Mouse (Mus musculus) neural tube, embryonic 14.5 days (tissue): ENCODE data around the gene Tradd. TPM values are rescaled to one million over a fixed set of nuclear protein-coding genes. Genes with fewer than 3 reads are reported as not detected.
"Not testable (repeated sequence)": the region's sequence is repeated elsewhere in the genome, so short reads cannot be mapped to it uniquely, and the experiment has no call there.

Experiments used
- ATAC-seq: fragments of 200-750 bp; cut with Nextera tagmentation; 2 replicates; pipeline ENCODE4 v1.8.0; 2017; ENCODE audit warnings: low read depth, mild to moderate bottlenecking, moderate TSS enrichment, moderate library complexity
- H3K27ac ChIP-seq: fragments of 300-500 bp; sonication (generic); 2 replicates; pipeline ENCODE4 v1.5.1; 2014; ENCODE audit warnings: low read depth, mild to moderate bottlenecking, control low read depth, low read length, moderate library complexity, mixed read lengths
- H3K27me3 ChIP-seq: fragments of 300-500 bp; sonication (generic); 2 replicates; pipeline ENCODE4 v1.6.1; 2014; ENCODE audit warnings: low read length; ENCODE audit not compliant: control insufficient read depth, insufficient read depth
- H3K36me3 ChIP-seq: fragments of 300-500 bp; sonication (generic); 2 replicates; pipeline ENCODE4 v1.6.1; 2014; ENCODE audit warnings: low read length, mixed read lengths; ENCODE audit not compliant: control insufficient read depth, insufficient read depth
- H3K4me1 ChIP-seq: fragments of 300-500 bp; sonication (generic); 2 replicates; pipeline ENCODE4 v1.6.1; 2014; ENCODE audit warnings: low read length; ENCODE audit not compliant: control insufficient read depth, insufficient read depth
- H3K4me2 ChIP-seq: fragments of 300-500 bp; sonication (generic); 2 replicates; pipeline ENCODE4 v1.6.1; 2014; ENCODE audit warnings: mild to moderate bottlenecking, low read depth, low read length, control low read depth
- H3K4me3 ChIP-seq: fragments of 300-500 bp; sonication (generic); 2 replicates; pipeline ENCODE4 v1.5.1; 2014; ENCODE audit warnings: low read depth, low read length, control low read depth, mixed read lengths
- H3K9ac ChIP-seq: fragments of 300-500 bp; sonication (generic); replicated peaks from 2 replicates; pipeline ENCODE4 v1.6.1; 2014; ENCODE audit warnings: low read depth, mild to moderate bottlenecking, control low read depth, low read length, mixed read lengths
- H3K9me3 ChIP-seq: fragments of 300-500 bp; sonication (generic); 2 replicates; pipeline ENCODE4 v1.6.1; 2016; ENCODE audit warnings: low read length; ENCODE audit not compliant: control insufficient read depth
- whole genome bisulfite sequencing: fragments of 180-500 bp; shearing (Covaris S2); extraction: QIAGEN DNeasy Blood & Tissue Kit; methylation state at CpG from one replicate; pipeline ENCODE4 v1.1.7; 2014; 5-methylcytosine and 5-hydroxymethylcytosine counted together
- polyA plus RNA-seq: library from polyadenylated mRNA; unstranded; fragments of >200 nt; fragmentation: Nextera tagmentation; extraction: Ambion mirVana; gene quantifications from 2 replicates; pipeline ENCODE4 v1.2.1, GENCODE M21; 2014

Tradd gene
- polyA plus RNA-seq, 1 experiment from 2014 or later, result 13.1 TPM

GRCm38 (mm10) chr8:105297511-105298192 is 33.2 kb upstream of the Tradd start, which contains the start of gene E2f4:
TSS of gene E2f4 (plus strand) at chr8:105297663.
- H3K27me3 ChIP-seq, result no peaks in the 10 kb centered on the region
- H3K27ac ChIP-seq, result peak within 1 kb of the TSS; percentile 44
- peak; percentile 90 for ATAC-seq
- H3K4me1 ChIP-seq, result peaks cover 11% of the 10 kb centered on the region
- peak within 1 kb of the TSS; percentile 98 for H3K4me2 ChIP-seq
- H3K36me3 ChIP-seq, result peaks cover 24% of the 10 kb centered on the region
- under 1% methylated on average over 58 of the region's 58 CpGs for WGBS
- H3K4me3 ChIP-seq, result peak within 1 kb of the TSS; percentile 95
- H3K9ac ChIP-seq, result peak within 1 kb of the TSS; percentile 87
- no peaks in the 10 kb centered on the region for H3K9me3 ChIP-seq

- H3K4me3 ChIP-seq, result no peak within 1 kb of the TSS; the same call in 1 of the 2 replicates
- no peaks in the 10 kb centered on the region for H3K27me3 ChIP-seq
- peaks cover 11% of the 10 kb centered on the region for H3K4me1 ChIP-seq
- no peak within 1 kb of the TSS for H3K9ac ChIP-seq
- ATAC-seq, result no peak
- H3K9me3 ChIP-seq, result no peaks in the 10 kb centered on the region
- H3K27ac ChIP-seq, result no peak within 1 kb of the TSS
- 62% methylated on average over 11 of the region's 11 CpGs for WGBS
- H3K36me3 ChIP-seq, result peaks cover 11% of the 10 kb centered on the region
- H3K4me2 ChIP-seq, result peak within 1 kb of the TSS; percentile 98
Observed at GRCm38 (mm10) chr8:105295895-105296573, 31.6 kb upstream of the Tradd start, which contains the start of gene Exoc3l. TSS of gene Exoc3l (minus strand) at chr8:105296101.

GRCm38 (mm10) chr8:105295256-105295655 is 30.8 kb upstream of the Tradd start:
- WGBS, result 80% methylated on average over 11 of the region's 11 CpGs
- Histone ChIP-seq H3K27ac (no peak overlapping the region), H3K9ac (no peak overlapping the region)

GRCm38 (mm10) chr8:105294776-105295175 is 30.4 kb upstream of the Tradd start:
- Histone ChIP-seq H3K27me3 (no peaks in the 10 kb centered on the region), H3K4me2 (peak overlapping the region; percentile 27; the same call in 1 of the 2 replicates), H3K27ac (no peak overlapping the region), H3K36me3 (peaks cover 2% of the 10 kb centered on the region; the same call in 1 of the 2 replicates), H3K9ac (no peak overlapping the region), H3K9me3 (no peaks in the 10 kb centered on the region), H3K4me1 (peaks cover 22% of the 10 kb centered on the region), H3K4me3 (no peak overlapping the region)
- WGBS, result 76% methylated on average over 9 of the region's 9 CpGs
- ATAC-seq, result no peak

More at GRCm38 (mm10) chr8:105295256-105295655, 30.8 kb upstream of the Tradd start:
- Histone ChIP-seq H3K4me2 (peak overlapping the region; percentile 27; the same call in 1 of the 2 replicates), H3K4me1 (peaks cover 17% of the 10 kb centered on the region), H3K36me3 (peaks cover 7% of the 10 kb centered on the region), H3K9me3 (no peaks in the 10 kb centered on the region), H3K27me3 (no peaks in the 10 kb centered on the region), H3K4me3 (no peak overlapping the region; the same call in 1 of the 2 replicates)
- ATAC-seq, result no peak

- 76% methylated on average over 19 of the region's 19 CpGs for WGBS
- H3K9ac ChIP-seq, result no peak overlapping the region
- no peak overlapping the region for H3K27ac ChIP-seq
Observed at GRCm38 (mm10) chr8:105293405-105293804, 29.0 kb upstream of the Tradd start.

GRCm38 (mm10) chr8:105292471-105292870 is 28.1 kb upstream of the Tradd start:
- Histone ChIP-seq H3K27me3 (no peaks in the 10 kb centered on the region), H3K9me3 (no peaks in the 10 kb centered on the region), H3K4me1 (peaks cover 14% of the 10 kb centered on the region), H3K4me2 (no peak overlapping the region), H3K36me3 (no peaks in the 10 kb centered on the region), H3K9ac (no peak overlapping the region), H3K27ac (no peak overlapping the region), H3K4me3 (no peak overlapping the region)
- no peak for ATAC-seq
- WGBS, result 88% methylated on average over 7 of the region's 7 CpGs

More at GRCm38 (mm10) chr8:105293405-105293804, 29.0 kb upstream of the Tradd start:
- no peaks in the 10 kb centered on the region for H3K36me3 ChIP-seq
- H3K4me2 ChIP-seq, result no peak overlapping the region
- peaks cover 17% of the 10 kb centered on the region for H3K4me1 ChIP-seq
- H3K9me3 ChIP-seq, result no peaks in the 10 kb centered on the region
- H3K27me3 ChIP-seq, result no peaks in the 10 kb centered on the region
- no peak for ATAC-seq
- no peak overlapping the region for H3K4me3 ChIP-seq

- WGBS, result 75% methylated on average over 3 of the region's 3 CpGs
- not testable (repeated sequence) for H3K9me3 ChIP-seq, ATAC-seq, H3K27me3 ChIP-seq, H3K36me3 ChIP-seq, H3K4me2 ChIP-seq, H3K9ac ChIP-seq, H3K4me3 ChIP-seq, H3K27ac ChIP-seq
- H3K4me1 ChIP-seq, result peaks cover 21% of the 10 kb centered on the region
Observed at GRCm38 (mm10) chr8:105291802-105292201, 27.4 kb upstream of the Tradd start.

- H3K27me3 ChIP-seq, H3K36me3 ChIP-seq, ATAC-seq, H3K9ac ChIP-seq, H3K4me3 ChIP-seq, H3K9me3 ChIP-seq, H3K27ac ChIP-seq, H3K4me2 ChIP-seq: not testable (repeated sequence)
- H3K4me1 ChIP-seq, result peaks cover 23% of the 10 kb centered on the region
- 85% methylated on average over 8 of the region's 8 CpGs for WGBS
Observed at GRCm38 (mm10) chr8:105291364-105291763, 27.0 kb upstream of the Tradd start.
